Mouse (Mus musculus) naive thymus-derived CD4-positive, alpha-beta T cell, adult 5 months (primary cell): ENCODE results near the gene Rhbdf1. TPM values are rescaled to one million over a fixed set of nuclear protein-coding genes. Genes with fewer than 3 reads are reported as not detected.

ENCODE experiments used
- polyA plus RNA-seq: library from polyadenylated mRNA; unstranded; fragments of 100-300 nt; shearing (Covaris generic); gene quantifications from one replicate; pipeline ENCODE4 v1.2.1, GENCODE M21; 2017

The Rhbdf1 gene
- polyA plus RNA-seq: not detected

DNA sequence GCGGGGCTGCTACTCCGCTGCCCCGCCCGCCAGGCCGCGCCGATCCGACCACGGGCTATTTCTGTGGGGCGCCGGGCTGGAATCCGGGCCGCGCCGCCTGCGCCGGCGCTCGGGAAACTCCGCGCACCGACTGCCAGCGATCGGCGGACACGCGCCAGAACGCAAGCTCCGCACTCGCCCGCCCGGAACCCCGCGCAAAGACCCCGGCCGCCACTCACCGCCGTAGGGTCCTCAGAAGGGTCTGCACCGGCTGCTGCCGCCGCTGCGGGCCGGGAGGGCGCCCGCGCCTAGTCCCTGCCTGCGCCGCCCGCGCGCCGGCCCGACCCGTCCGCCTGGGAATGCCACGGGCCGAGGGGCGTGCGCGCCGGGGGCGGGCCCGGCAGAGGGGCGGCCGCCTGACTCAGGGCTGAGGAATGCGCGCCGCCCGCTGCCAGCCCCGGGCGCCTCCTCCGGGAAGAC is at the start of gene Rhbdf1:
Gene Rhbdf1, minus strand, starts transcription at position 350 of the 459 bp plus-strand sequence.

DNA sequence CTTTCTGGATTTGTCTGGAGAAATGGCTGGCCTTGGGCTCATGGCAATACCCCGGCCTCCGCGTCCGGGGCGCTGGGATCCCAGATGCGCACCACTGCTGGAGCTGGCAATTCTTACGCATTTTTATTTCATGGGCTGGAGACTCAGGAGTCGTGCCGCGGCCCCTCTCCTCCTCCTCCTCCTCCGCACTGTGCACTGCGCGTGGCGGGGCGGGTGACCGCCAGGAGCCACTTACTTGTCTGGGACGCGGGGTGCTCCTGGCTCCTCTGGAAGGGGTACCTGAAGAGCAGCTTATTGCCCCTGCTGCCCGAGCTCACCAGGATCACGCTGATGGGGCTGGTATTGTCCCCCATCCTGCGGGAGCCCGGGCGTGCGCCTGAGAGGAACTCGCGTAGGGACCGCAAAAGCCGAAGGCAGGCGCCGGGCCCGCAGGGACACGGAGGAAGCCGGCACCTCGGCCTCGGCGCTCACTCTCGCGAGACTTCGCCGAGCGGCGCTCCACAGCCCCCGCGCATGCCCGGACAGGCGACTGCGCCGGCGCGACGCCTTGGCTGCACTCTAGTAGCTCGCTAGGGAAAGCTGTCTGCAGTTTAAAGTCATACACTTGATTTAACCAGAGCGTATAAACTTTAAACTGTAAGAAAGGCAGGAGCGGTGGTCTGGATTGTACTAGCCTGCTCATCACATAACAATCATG is 45.2 kb upstream of the Rhbdf1 start, which contains the start of gene Nprl3:
Gene Nprl3, minus strand, starts transcription at position 520 of the 697 bp plus-strand sequence.

DNA sequence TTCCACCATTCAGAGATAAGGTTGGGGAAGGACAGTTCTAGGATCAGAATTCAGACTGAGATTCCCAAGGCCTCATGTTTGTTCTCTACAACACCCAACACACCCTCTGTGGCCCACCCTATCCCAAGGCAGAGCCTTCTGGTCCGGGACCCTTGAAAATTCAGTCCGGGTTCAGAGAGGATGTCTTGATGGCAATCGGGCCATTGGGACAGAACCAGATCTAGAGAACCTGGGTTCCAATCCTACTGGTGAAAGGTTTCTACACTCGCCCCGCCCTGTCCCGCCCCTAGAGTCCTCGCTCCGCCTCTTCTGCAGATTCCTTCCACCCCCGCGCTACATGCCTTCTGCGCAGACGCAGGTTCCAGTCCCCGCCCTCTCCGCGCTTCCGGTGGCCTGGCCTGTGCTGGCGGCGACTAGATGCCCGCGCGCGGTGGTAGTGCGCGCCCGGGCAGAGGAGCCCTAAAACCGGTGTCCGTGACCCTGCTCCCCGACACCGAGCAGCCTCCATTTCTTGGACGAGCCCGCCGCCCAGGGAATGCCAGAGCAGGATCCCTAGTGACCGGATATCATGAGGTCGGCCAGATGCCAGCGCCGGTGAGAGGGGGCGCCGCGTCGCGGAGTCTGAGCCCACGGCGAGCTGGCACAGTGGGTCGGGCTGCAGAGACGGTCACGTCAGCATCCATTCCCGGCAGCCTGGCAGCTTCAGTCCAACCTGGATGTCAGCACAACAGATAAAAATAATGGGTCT is 4.2 kb upstream of the Rhbdf1 start, which contains the start of gene Mpg:
Gene Mpg, plus strand, starts transcription at position 382 of the 748 bp plus-strand sequence.

DNA sequence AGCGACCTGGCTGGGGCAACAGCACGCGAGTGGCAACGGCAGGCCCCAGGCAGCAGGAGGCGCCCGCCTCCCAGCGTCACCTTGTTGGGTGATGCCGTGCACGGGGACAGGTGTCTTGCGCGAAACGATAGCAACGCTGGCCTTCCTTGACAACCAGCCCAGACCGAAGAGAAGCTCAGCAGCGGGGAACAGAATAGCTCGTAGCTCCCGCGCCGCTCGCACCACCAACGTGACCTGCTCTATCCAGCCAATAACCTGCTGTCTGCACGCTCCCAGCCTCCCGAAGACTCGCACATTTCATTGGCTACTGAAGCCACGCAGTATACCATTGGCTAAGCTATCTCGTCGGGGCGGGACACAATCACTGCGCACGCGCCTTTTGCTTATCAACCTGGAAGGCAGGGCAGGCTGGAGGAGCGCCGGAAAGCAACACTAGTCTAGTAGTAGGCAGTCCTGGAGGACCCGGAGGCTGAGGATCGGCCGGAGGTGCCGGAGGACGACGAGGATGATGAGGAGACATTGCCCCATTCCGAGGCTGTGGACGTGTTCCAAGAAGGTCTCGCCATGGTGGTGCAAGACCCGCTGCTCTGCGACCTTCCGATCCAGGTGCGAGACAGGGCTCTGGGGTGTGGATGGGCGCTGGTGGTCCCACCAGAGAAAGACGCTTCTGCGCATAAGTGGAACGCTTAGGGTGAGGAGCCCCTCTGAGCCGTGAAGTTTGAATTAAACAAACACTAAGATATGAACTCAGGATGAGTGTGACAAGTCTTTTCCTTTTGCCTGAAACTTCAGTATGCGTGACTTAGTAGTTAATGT is 16.8 kb downstream of the Rhbdf1 start, which contains the start of gene Snrnp25:
Gene Snrnp25, plus strand, starts transcription at position 358 of the 816 bp plus-strand sequence.

DNA sequence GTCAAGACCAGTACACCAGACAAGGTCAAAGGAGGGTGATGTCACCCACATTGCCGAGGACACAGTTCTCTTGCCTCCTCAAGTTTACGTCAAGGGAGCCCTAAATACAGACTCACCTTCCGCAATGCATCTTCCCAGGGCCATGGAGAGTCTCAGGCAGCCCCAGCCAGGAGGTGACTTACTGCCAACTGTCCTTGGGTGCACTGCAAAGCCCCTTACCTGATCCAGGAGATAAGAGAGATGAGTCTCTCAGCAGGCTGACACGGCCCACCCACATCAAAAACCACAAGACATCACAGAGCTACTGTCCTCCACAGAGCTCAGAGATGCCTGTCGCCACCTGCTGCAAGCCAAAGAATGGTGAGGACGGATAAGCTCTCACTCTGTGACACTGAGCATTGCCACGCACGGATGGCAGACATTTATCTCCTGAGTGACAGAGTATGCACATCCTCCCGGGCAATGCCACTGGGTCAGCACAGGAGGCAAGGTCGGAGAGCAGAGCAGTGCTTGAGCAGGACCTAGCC is 22.0 kb downstream of the Rhbdf1 start, which contains the start of gene Il9r:
Gene Il9r, minus strand, starts transcription at position 205 of the 527 bp plus-strand sequence.

Other genes starting within 250 kb of the Rhbdf1 start
- gene Nsg2, start 221.8 kb downstream of the Rhbdf1 start, polyA plus RNA-seq: 177 TPM
- not detected for gene Il9r, start 22.0 kb downstream of the Rhbdf1 start, polyA plus RNA-seq
- 15.5 TPM for gene Snrnp25, start 16.9 kb downstream of the Rhbdf1 start, polyA plus RNA-seq
- 19.8 TPM for gene Mpg, start 4.2 kb upstream of the Rhbdf1 start, polyA plus RNA-seq
- gene Nprl3, start 45.4 kb upstream of the Rhbdf1 start, polyA plus RNA-seq: 49.7 TPM
- not detected for gene Hba-x, start 54.1 kb upstream of the Rhbdf1 start, polyA plus RNA-seq
- gene Hba-a1, start 61.2 kb upstream of the Rhbdf1 start, polyA plus RNA-seq: not detected
- gene Hbq1b, start 64.7 kb upstream of the Rhbdf1 start, polyA plus RNA-seq: not detected
- not detected for gene Hba-a2, start 74.2 kb upstream of the Rhbdf1 start, polyA plus RNA-seq
- gene Hbq1a, start 77.8 kb upstream of the Rhbdf1 start, polyA plus RNA-seq: not detected
- not detected for gene Sh3pxd2b, start 125.5 kb upstream of the Rhbdf1 start, polyA plus RNA-seq
- gene Ubtd2, start 233.1 kb upstream of the Rhbdf1 start, polyA plus RNA-seq: 8.8 TPM